Mouse (Mus musculus) embryonic fibroblast, embryonic 13.5 days (primary cell): ENCODE data around the gene Dgki.

Source experiments
- CTCF ChIP-seq: IDR thresholded peaks from 2 replicates; pipeline ENCODE4 v1.5.1; 2011; ENCODE audit warnings: mild to moderate bottlenecking, control low read depth, low read length, moderate library complexity, borderline replicate concordance; ENCODE audit not compliant: insufficient read depth
- POLR2A ChIP-seq: IDR thresholded peaks from 2 replicates; pipeline ENCODE4 v1.6.1; 2011; ENCODE audit warnings: low read depth, mild to moderate bottlenecking, control low read depth, low read length, moderate library complexity

DNA sequence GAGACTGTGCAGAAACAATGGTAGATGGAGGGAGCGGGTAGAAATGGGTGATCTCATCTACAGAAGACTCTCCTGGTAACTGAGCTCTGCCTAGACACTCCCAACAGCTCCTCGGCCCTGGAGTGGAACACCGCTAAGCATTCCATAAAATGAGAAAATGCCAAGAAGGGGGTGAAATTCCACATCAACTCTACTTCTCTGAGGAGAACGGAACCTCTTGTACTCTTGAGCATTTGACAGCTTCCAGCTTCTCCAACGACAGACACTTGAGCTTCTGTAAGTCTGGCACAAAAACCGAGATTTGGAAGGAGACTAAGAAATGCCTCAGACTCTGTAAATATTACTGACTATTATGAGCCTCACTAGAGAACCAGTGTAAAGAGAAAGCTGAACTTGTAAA lies 31.4 kb downstream of the Dgki start:
- no peak for TF ChIP-seq CTCF
- TF ChIP-seq POLR2A, result no peak
